Mouse (Mus musculus) CH12.LX (cell line): Measurements from ENCODE around the gene Slc13a4.

Source experiments
- CTCF ChIP-seq, 2 experiments: IDR thresholded peaks in 1 of 2; conservative IDR thresholded peaks in 1 of 2; 2 replicates each; pipeline ENCODE4 v1.5.1; 2011 to 2012; ENCODE audit warnings: low read depth in 2 of 2, low read length in 2 of 2, improper control_type of control experiment in 1 of 2, inconsistent platforms in 1 of 2, mild to moderate bottlenecking in 1 of 2, moderate library complexity in 1 of 2
- EP300 ChIP-seq: IDR thresholded peaks from 2 replicates; pipeline ENCODE4 v1.6.1; 2011; ENCODE audit warnings: low read length, improper control_type of control experiment
- JUN ChIP-seq: IDR thresholded peaks from 2 replicates; pipeline ENCODE4 v1.6.1; 2011; ENCODE audit warnings: low read depth, mild to moderate bottlenecking, low read length, improper control_type of control experiment, moderate library complexity; ENCODE audit not compliant: insufficient read depth
- MXI1 ChIP-seq: IDR thresholded peaks from 2 replicates; pipeline ENCODE4 v1.6.1; 2011; ENCODE audit warnings: mild to moderate bottlenecking, low read depth, low read length, improper control_type of control experiment
- MYC ChIP-seq: IDR thresholded peaks from 2 replicates; pipeline ENCODE4 v1.6.1; 2011; ENCODE audit warnings: low read depth, mild to moderate bottlenecking, improper control_type of control experiment, low read length
- POLR2A ChIP-seq: IDR thresholded peaks from 2 replicates; pipeline ENCODE4 v1.6.1; 2011; ENCODE audit warnings: low read depth, mild to moderate bottlenecking, improper control_type of control experiment, low read length
- USF1 ChIP-seq: IDR thresholded peaks from 2 replicates; pipeline ENCODE4 v1.6.1; 2014; ENCODE audit warnings: low read depth, mild to moderate bottlenecking, inconsistent platforms, low read length, improper control_type of control experiment
- ZNF384 ChIP-seq: IDR thresholded peaks from 2 replicates; pipeline ENCODE4 v1.6.1; 2012; ENCODE audit warnings: low read depth, low read length, improper control_type of control experiment, inconsistent platforms

- peak; percentile 87 for TF ChIP-seq EP300
- no peak for TF ChIP-seq CTCF (conservative IDR thresholded peaks at IDR 0.05 in 1 of 2, IDR thresholded peaks at IDR 0.05 in 1 of 2; ENCODE audit: low read depth in 2 of 2, low read length in 2 of 2)
- no peak for TF ChIP-seq USF1
- no peak for TF ChIP-seq ZNF384
- no peak for TF ChIP-seq POLR2A
- no peak for TF ChIP-seq MYC
- TF ChIP-seq JUN: no peak
- no peak for TF ChIP-seq MXI1
These were observed 53.6 kb downstream of the Slc13a4 start for GRCm38 (mm10) chr6:35254136-35254904.
